Mouse (Mus musculus) intestine, embryonic 14.5 days (tissue): ENCODE measurements around the gene Bcam. TPM values are rescaled to one million over a fixed set of nuclear protein-coding genes. Genes with fewer than 3 reads are reported as not detected.

Source experiments
- ATAC-seq: fragments of 200-750 bp; cut with Nextera tagmentation; replicated peaks from 2 replicates; pipeline ENCODE4 v1.8.0; 2017; ENCODE audit warnings: low read depth, moderate number of reproducible peaks, moderate TSS enrichment, moderate library complexity; ENCODE audit not compliant: low FRiP score, low TSS enrichment
- DNase-seq: peaks from one replicate; pipeline ENCODE4 v3.0.0-alpha.2; 2018; ENCODE audit warnings: low spot score
- H3K27ac ChIP-seq: fragments of 300-500 bp; sonication (generic); 2 replicates; pipeline ENCODE4 v1.5.1; 2014; ENCODE audit warnings: low read depth, mild to moderate bottlenecking, control low read depth
- H3K27me3 ChIP-seq: fragments of 300-500 bp; sonication (generic); replicated peaks from 2 replicates; pipeline ENCODE4 v1.6.1; 2014; ENCODE audit warnings: low read length, control low read depth; ENCODE audit not compliant: control insufficient read depth, insufficient read depth
- H3K36me3 ChIP-seq: fragments of 300-500 bp; sonication (generic); 2 replicates; pipeline ENCODE4 v1.6.1; 2014; ENCODE audit warnings: low read length, control low read depth; ENCODE audit not compliant: control insufficient read depth, insufficient read depth
- H3K4me1 ChIP-seq: fragments of 300-500 bp; sonication (generic); replicated peaks from 2 replicates; pipeline ENCODE4 v1.6.1; 2014; ENCODE audit warnings: low read length, control low read depth, mixed read lengths; ENCODE audit not compliant: control insufficient read depth, insufficient read depth
- H3K4me2 ChIP-seq: fragments of 300-500 bp; sonication (generic); 2 replicates; pipeline ENCODE4 v1.6.1; 2014; ENCODE audit warnings: low read length
- H3K4me3 ChIP-seq: fragments of 300-500 bp; sonication (generic); 2 replicates; pipeline ENCODE4 v1.5.1; 2014; ENCODE audit warnings: low read depth, low read length, control low read depth, mixed read lengths
- H3K9ac ChIP-seq: fragments of 300-500 bp; sonication (generic); 2 replicates; pipeline ENCODE4 v1.6.1; 2014; ENCODE audit warnings: mild to moderate bottlenecking, low read length
- H3K9me3 ChIP-seq: fragments of 300-500 bp; sonication (generic); 2 replicates; pipeline ENCODE4 v1.6.1; 2016; ENCODE audit warnings: low read length, control low read depth; ENCODE audit not compliant: control insufficient read depth
- WGBS: fragments of 180-500 bp; shearing (Covaris S2); extraction: QIAGEN DNeasy Blood & Tissue Kit; methylation state at CpG from one replicate; pipeline ENCODE4 v1.1.7; 2014; 5-methylcytosine and 5-hydroxymethylcytosine counted together
- polyA plus RNA-seq: library from polyadenylated mRNA; unstranded; fragments of >200 nt; fragmentation: Nextera tagmentation; extraction: Ambion mirVana; gene quantifications from 2 replicates; pipeline ENCODE4 v1.2.1, GENCODE M21; 2014

The Bcam gene
- polyA plus RNA-seq, 1 experiment from 2014 or later: 89.6 TPM

DNA sequence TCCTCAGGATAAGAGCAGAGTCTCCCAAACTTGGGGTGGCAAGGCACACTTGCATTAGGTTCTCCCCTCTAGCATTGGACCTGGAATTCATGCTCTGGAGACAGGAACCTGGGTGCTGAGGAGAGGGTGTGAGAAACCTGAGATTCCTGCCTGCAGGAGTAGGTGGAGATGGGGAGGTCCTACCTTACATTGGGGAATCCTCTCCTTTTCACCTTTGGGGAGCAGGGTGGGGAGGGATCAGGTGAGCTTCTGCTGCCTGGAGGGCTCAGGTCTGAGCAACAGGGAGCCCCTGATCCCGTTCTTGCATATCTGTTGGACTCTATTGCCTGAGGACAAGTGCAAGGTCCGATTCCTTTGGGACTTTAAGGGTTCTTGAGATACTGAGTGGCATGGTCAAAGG lies 54.0 kb downstream of the Bcam start:
- no peak overlapping the region for H3K27ac ChIP-seq
- WGBS: 79% methylated on average over 2 of the region's 2 CpGs
- DNase-seq: no peak
- peaks cover 17% of the 10 kb centered on the region for H3K4me1 ChIP-seq
- H3K9me3 ChIP-seq: peaks cover 14% of the 10 kb centered on the region
- no peak for ATAC-seq
- H3K4me3 ChIP-seq: 0 out of 2 replicates have a peak overlapping the region, but pooled peaks have one; percentile 38
- H3K9ac ChIP-seq: no peak overlapping the region
- peaks cover 50% of the 10 kb centered on the region for H3K36me3 ChIP-seq
- no peaks in the 10 kb centered on the region for H3K27me3 ChIP-seq
- peak overlapping the region; percentile 65 for H3K4me2 ChIP-seq

DNA sequence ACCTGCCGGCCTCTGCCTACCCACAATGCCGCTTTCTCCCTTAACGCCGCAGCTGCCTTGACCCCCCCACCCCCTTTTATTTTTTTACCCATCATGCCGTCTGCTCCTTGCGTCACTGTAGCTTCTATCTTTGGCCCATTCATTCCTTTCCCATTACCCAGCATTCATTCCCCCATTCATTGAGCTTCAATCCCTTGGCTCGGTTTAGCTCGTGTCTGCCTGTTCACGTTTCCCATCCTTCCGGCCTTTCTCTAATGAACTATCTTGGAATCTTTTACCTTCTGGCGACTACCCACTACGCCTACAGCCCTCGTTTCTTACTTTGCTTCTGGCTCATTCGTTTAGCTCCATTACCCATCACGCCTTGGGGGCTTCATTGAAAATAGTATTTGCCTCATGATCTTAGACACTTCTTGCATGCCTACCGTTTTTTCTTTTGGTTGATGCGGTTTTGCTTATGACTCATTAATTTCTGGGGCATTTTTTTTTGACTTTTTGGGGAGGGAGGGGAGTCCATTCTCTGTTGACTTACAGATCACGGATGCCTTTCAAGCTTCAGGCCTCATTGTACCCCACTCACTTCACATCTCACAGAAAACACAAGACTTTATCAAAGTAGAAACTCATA lies 54.6 kb downstream of the Bcam start:
- H3K27me3 ChIP-seq: no peaks in the 10 kb centered on the region
- ATAC-seq: no peak
- peaks cover 56% of the 10 kb centered on the region for H3K36me3 ChIP-seq
- WGBS: 7% methylated on average over 18 of the region's 18 CpGs
- H3K4me1 ChIP-seq: peaks cover 17% of the 10 kb centered on the region
- peaks cover 8% of the 10 kb centered on the region for H3K9me3 ChIP-seq
- H3K9ac ChIP-seq: no peak overlapping the region; the same call in 1 of the 2 replicates
- peak overlapping the region; percentile 38 for H3K4me3 ChIP-seq
- no peak for DNase-seq
- H3K4me2 ChIP-seq: peak overlapping the region; percentile 65
- H3K27ac ChIP-seq: peak overlapping the region; percentile 78

DNA sequence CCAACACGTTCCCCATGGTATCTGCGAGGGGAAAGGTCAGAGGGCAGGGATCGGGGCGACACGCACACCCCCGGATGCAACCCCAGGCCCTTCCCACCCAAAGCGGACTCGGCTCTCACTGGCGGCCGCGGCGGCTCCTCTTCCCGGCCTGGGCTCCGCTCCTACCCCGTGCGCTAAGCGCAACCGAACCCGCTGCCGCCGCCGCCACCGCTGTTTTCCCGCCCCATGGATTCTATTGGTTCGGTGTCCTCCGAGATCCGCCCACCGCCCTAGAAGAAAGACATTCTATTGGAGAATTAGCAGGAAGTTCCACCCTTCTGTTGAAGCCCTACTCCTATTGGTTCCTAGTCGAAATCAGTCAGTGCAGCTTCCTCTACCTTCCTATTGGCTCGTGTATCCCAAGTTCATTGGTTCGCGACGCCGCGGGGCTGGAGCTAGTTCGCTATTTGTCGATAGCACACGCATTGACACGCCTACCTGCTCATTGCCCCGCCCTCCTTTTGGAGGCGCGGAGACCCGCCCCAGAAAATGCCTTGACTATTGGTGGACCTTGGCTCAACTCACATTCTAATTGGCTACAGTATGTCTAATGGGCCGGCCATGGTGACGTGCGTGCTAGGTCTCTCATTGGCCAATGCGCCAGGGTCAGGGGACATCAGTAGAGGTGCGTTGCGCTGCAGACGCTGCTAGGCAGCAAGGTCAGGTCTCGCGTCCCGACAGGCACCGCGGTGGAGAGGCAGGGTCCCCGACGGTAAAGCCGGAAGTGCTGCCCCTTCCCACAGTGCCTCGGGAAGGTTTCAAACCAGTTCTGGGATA lies 55.4 kb downstream of the Bcam start, which contains the start of gene Tomm40:
Tomm40 (minus strand) TSS at position 200 of the 816 bp plus-strand sequence.
- DNase-seq (peak; percentile 94), ATAC-seq (peak; percentile 99)
- under 1% methylated on average over 51 of the region's 59 CpGs for WGBS
- peaks cover 59% of the 10 kb centered on the region for H3K36me3 ChIP-seq
- H3K4me1 ChIP-seq: peaks cover 17% of the 10 kb centered on the region
- peak within 1 kb of the TSS; percentile 93 for H3K9ac ChIP-seq
- H3K4me2 ChIP-seq: peak within 1 kb of the TSS; percentile 90
- peak within 1 kb of the TSS; percentile 78 for H3K27ac ChIP-seq
- no peaks in the 10 kb centered on the region for H3K27me3 ChIP-seq
- H3K9me3 ChIP-seq: peaks cover under 1% of the 10 kb centered on the region; the same call in 1 of the 2 replicates
- H3K4me3 ChIP-seq: peak within 1 kb of the TSS; percentile 99

DNA sequence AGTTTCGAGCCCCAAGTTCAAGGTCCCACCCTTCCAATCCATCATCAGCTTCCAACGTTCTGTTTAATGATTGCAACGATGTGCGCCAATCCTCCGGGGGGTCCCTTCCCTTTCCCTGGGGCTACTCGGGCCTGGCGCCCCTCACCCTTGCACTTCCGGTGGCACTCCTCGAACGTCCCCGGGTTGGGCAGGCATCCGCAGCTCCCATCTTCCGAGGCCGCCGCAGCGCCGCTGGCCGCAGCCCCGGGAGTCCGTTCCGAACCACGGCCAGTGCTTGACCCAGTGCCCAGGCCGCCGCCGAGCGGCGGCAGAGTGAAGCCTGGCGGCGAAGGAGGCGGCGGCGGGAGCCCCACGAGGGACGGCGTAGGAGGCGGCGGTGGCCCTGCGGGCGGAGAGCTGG lies 56.0 kb downstream of the Bcam start:
- no peak; the same call in 1 of the 2 replicates for ATAC-seq
- peaks cover 17% of the 10 kb centered on the region for H3K4me1 ChIP-seq
- under 1% methylated on average over 39 of the region's 39 CpGs for WGBS
- H3K9ac ChIP-seq: peak overlapping the region; percentile 93
- no peaks in the 10 kb centered on the region for H3K27me3 ChIP-seq
- H3K4me3 ChIP-seq: peak overlapping the region; percentile 99
- H3K4me2 ChIP-seq: peak overlapping the region; percentile 90
- H3K36me3 ChIP-seq: peaks cover 58% of the 10 kb centered on the region
- no peaks in the 10 kb centered on the region for H3K9me3 ChIP-seq
- DNase-seq: no peak
- peak overlapping the region; percentile 76 for H3K27ac ChIP-seq

DNA sequence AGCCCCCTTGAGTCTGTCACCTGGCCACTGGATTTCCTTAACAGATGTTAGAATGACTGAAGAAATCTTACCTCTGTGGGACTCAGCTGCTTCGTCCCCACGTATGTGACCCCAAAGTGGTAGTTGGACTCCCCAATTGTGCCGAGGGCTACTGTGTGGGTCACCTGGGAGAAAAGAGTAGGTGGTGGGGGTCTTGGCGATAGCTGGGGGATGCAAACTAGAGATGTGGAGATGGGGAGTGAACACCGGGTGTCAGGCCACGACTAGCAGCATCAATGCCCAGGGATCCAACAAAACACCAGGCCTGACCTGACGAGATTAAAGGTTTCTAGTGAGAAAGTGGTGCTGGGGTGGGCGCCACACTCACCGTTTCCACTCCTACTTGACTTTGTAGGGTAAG lies 57.2 kb downstream of the Bcam start:
- H3K27me3 ChIP-seq: no peaks in the 10 kb centered on the region

DNA sequence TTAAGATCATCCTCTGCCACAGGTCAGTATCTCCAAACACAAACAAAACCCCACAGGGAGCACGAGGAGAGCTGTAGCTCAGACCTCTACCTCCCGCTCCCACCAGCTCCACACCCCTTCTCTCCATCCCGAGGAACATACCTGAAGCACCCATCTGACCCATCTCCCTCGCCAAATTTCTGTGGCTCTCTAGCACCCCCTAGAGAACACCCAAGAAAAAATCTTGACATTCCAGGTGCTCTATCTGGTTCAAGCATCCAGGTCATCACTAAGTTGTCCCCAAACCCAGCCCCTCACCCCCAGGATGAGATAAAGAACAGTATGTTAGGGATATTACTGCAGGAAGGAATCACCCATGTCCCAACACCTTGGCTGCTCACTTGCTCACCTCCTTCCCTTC lies 57.6 kb downstream of the Bcam start:
- no peak for ATAC-seq
- peaks cover 58% of the 10 kb centered on the region for H3K36me3 ChIP-seq
- H3K9ac ChIP-seq: no peak overlapping the region
- no peaks in the 10 kb centered on the region for H3K9me3 ChIP-seq
- H3K27me3 ChIP-seq: no peaks in the 10 kb centered on the region
- no peak overlapping the region for H3K27ac ChIP-seq
- no peak for DNase-seq
- H3K4me1 ChIP-seq: peaks cover 17% of the 10 kb centered on the region
- WGBS: 47% methylated on average over 4 of the region's 4 CpGs
- H3K4me2 ChIP-seq: no peak overlapping the region
- H3K4me3 ChIP-seq: no peak overlapping the region

More for the DNA sequence above, 57.2 kb downstream of the Bcam start:
- no peak for ATAC-seq
- Histone ChIP-seq H3K9ac (no peak overlapping the region), H3K36me3 (peaks cover 59% of the 10 kb centered on the region), H3K4me3 (no peak overlapping the region), H3K27ac (no peak overlapping the region), H3K4me2 (no peak overlapping the region), H3K4me1 (peaks cover 17% of the 10 kb centered on the region), H3K9me3 (no peaks in the 10 kb centered on the region)
- DNase-seq: no peak
- WGBS: 93% methylated on average over 9 of the region's 9 CpGs

DNA sequence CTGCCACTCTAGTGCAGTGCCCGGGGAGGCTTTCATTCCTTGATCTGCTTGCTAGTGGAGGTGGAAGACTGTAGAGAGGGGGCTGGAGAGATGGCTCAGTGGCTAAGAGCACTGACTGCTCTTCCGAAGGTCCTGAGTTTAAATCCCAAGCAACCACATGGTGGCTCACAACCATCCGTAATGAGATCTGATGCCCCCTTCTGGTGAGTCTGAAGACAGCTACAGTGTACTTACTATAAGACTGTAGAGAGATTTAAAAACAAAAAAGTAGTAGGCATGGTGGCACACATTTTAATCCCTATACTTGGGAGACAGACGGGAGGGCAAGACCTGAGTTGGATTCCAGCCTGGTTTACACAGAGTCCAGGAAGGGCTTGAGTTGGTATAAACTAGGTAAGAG lies 58.4 kb downstream of the Bcam start:
- H3K9me3 ChIP-seq: no peaks in the 10 kb centered on the region
- H3K4me2 ChIP-seq: no peak overlapping the region
- ATAC-seq (no peak), DNase-seq (no peak)
- H3K9ac ChIP-seq: no peak overlapping the region
- H3K27ac ChIP-seq: no peak overlapping the region
- H3K27me3 ChIP-seq: no peaks in the 10 kb centered on the region
- H3K4me3 ChIP-seq: no peak overlapping the region
- H3K4me1 ChIP-seq: peaks cover 17% of the 10 kb centered on the region
- 77% methylated on average over 4 of the region's 4 CpGs for WGBS
- H3K36me3 ChIP-seq: peaks cover 60% of the 10 kb centered on the region

DNA sequence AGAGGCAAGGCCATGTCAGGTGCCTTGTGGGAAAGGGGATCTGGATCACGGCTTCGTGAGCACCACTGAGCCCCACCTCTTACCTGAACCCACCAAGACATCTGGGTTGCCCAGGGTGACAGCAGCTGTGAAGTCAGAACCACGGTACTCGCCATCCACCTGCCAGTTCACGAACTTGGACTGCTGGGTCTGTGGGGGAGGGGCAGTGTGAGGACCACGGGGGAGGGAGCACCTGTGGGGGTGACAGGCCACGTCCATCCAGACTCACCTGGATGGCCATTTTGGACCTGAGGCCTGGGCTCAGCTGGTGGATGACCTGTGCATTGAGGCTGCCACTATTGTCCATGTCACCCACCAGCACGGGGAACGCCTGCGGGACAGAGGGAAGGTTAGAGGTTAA lies 60.2 kb downstream of the Bcam start:
- Histone ChIP-seq H3K9me3 (no peaks in the 10 kb centered on the region), H3K9ac (no peak overlapping the region), H3K4me1 (peaks cover 12% of the 10 kb centered on the region; the same call in 1 of the 2 replicates), H3K27ac (no peak overlapping the region), H3K4me3 (no peak overlapping the region), H3K4me2 (no peak overlapping the region), H3K36me3 (peaks cover 64% of the 10 kb centered on the region), H3K27me3 (no peaks in the 10 kb centered on the region)
- WGBS: 88% methylated on average over 10 of the region's 10 CpGs
- no peak for ATAC-seq
- DNase-seq: no peak
